Mouse (Mus musculus) left cerebral cortex, adult 2 months (tissue): ENCODE data around the gene Pgm2l1. TPM values are rescaled to one million over a fixed set of nuclear protein-coding genes. Genes with fewer than 3 reads are reported as not detected.
"Not testable (repeated sequence)": the region's sequence is repeated elsewhere in the genome, so short reads cannot be mapped to it uniquely, and the experiment has no call there.

ENCODE experiments used
- DNase-seq, 2 experiments: peaks; one replicate each; pipeline ENCODE4 v3.0.0; 2021 to 2022; ENCODE audit warnings: low spot score in 2 of 2, mixed read lengths in 1 of 2; ENCODE audit errors: extremely low spot score in 1 of 2
- H3K27ac ChIP-seq: fragments of 200-600 bp; 2 replicates; pipeline ENCODE4 v1.8.1; 2022
- H3K4me3 ChIP-seq: fragments of 200-600 bp; 2 replicates; pipeline ENCODE4 v1.8.1; 2022
- CTCF ChIP-seq: fragments of 200-600 bp; IDR thresholded peaks from 2 replicates; pipeline ENCODE4 v1.8.1; 2022; ENCODE audit warnings: antibody characterized with exemption, mild to moderate bottlenecking, moderate library complexity
- intact Hi-C: fragments of 180-260 bp; cut with DNase I; formaldehyde crosslinking; loops from one replicate; pipeline ENCODE4 v1.15.1; 2025
- total RNA-seq, 2 experiments: library from RNA; stranded (reverse); gene quantifications; 2 replicates each; pipeline ENCODE4 v1.2.3; 2021

The Pgm2l1 gene
- total RNA-seq, 2 experiments from 2014 or later = 278 to 282 TPM

DNA sequence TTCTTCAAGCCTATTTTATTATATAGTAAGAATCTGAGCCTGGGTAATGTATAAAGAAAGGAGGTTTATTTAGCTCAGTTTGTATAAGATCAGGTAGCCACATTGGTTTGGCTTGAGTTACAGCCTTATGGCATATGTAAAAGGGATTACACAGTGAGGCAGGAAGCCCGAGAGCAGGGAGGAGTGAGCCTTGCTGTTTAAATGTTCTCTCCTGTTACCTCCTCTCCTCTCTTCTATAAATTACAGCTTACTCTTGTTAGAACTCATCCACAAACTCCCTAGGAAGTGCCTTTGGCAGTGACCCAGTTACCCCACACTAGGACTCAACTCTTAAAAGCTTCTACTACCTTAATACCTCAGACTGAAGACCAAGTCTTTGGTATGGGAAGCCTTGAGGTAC is 4.5 kb downstream of the Pgm2l1 start:
- H3K4me3 ChIP-seq = no peak overlapping the region
- intact Hi-C loops = no loop called here
- no peak overlapping the region for H3K27ac ChIP-seq
- TF ChIP-seq CTCF = no peak
- no peak for DNase-seq

DNA sequence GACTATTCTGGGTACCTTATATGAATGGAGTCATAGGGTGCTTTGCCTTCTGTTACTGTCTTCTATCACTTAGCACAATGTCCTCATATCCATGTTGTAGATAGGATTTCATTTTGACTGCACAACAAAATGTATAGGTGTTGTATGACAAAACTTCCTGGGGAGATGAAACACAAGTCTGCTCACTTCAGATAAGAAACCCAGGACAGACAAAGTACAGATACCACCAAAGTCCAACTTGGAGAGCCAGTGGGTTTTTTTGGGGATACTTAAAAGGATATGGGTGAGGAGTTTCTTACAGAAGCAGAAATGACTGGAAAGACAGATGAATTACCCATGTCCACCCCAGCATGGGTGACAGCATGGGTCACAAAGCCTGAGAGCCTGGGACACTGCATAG is 6.5 kb downstream of the Pgm2l1 start:
- intact Hi-C loops = loop anchor here (1.0 kb wide), 1 partner anchor 42 kb away; no protein-coding TSS in a partner anchor
- DNase-seq = no peak
- Histone ChIP-seq H3K4me3 (no peak overlapping the region), H3K27ac (no peak overlapping the region)
- TF ChIP-seq CTCF = no peak

- intact Hi-C loops = loop anchor here (1.0 kb wide), 1 partner anchor 43 kb away; no protein-coding TSS in a partner anchor
- TF ChIP-seq CTCF = peak; percentile 71
- Histone ChIP-seq H3K27ac (no peak overlapping the region), H3K4me3 (no peak overlapping the region)
- no peak for DNase-seq
Observed at GRCm38 (mm10) chr7:100234264-100234885, 7.2 kb downstream of the Pgm2l1 start.

DNA sequence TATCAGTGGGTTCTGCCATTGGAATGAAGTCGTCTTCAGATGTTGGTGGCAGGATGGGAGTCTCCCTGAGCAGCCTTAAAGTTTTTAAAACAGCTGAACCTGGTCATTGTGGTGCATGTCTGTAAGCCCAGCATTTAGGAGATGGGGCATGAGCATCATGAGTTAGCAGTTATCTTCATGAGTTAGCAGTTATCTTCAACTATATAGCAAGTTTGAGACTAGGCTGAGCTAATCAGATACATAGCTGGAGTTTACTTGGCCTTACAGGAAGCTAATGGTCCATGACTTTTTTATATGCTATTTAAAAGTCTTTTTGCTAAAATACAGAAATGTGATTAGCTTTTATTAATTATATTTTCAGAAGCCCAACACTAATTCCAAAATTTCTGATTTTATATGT is 11.1 kb downstream of the Pgm2l1 start:
- intact Hi-C loops = no loop called here
- no peak overlapping the region for H3K27ac ChIP-seq
- TF ChIP-seq CTCF = no peak

DNA sequence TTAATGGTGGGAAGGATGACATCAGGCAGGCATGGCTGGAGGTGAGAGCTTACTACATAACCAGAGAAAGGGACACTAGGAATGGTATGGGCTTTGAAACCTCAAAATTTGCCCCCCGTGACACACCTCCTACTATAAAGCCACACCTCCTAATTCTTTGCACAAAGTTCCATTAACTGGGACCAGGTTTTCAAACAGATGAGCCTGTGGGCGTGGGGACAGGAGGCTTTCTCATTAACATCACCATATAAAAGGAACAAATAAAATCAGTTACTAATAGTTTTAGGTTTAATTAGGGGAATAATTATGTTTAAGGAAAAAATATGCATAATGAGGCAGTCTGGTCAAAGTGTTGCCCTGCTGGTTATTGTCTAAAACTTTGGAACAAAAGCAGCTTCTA is 13.4 kb downstream of the Pgm2l1 start:
- intact Hi-C loops = no loop called here

More for the DNA sequence above, 11.1 kb downstream of the Pgm2l1 start:
- H3K4me3 ChIP-seq = no peak overlapping the region
- DNase-seq = no peak

DNA sequence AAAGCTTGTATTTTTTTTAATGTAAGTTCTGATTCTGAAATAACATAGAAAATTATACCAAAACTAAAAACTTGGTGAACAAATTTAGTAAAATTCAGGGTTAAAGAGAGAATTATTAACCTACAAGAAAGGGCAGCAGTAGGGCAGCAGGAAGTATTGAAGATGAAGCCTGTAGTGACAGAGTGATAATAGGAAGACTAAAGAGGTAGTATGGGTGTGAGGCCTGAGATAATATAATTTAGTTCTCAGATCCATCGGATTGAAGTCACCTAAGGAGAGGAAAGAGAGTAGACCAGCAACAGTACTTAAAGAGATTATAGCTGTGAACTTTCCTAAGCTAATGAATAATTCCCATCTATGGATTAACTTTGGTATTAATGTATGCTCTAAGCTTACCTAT is 15.8 kb downstream of the Pgm2l1 start:
- no peak for DNase-seq
- no peak overlapping the region for H3K27ac ChIP-seq
- no peak overlapping the region for H3K4me3 ChIP-seq
- TF ChIP-seq CTCF = no peak
- intact Hi-C loops = no loop called here

More for the DNA sequence above, 13.4 kb downstream of the Pgm2l1 start:
- no peak overlapping the region for H3K4me3 ChIP-seq
- TF ChIP-seq CTCF = no peak
- DNase-seq = no peak
- no peak overlapping the region for H3K27ac ChIP-seq

GRCm38 (mm10) chr7:100244225-100244624 is 17.0 kb downstream of the Pgm2l1 start:
- intact Hi-C loops = no loop called here
- TF ChIP-seq CTCF = no peak
- no peak for DNase-seq
- H3K27ac ChIP-seq = no peak overlapping the region
- no peak overlapping the region for H3K4me3 ChIP-seq

GRCm38 (mm10) chr7:100245176-100245575 is 18.0 kb downstream of the Pgm2l1 start:
- H3K27ac ChIP-seq = no peak overlapping the region
- no peak for TF ChIP-seq CTCF
- intact Hi-C loops = no loop called here
- no peak for DNase-seq
- no peak overlapping the region for H3K4me3 ChIP-seq

DNA sequence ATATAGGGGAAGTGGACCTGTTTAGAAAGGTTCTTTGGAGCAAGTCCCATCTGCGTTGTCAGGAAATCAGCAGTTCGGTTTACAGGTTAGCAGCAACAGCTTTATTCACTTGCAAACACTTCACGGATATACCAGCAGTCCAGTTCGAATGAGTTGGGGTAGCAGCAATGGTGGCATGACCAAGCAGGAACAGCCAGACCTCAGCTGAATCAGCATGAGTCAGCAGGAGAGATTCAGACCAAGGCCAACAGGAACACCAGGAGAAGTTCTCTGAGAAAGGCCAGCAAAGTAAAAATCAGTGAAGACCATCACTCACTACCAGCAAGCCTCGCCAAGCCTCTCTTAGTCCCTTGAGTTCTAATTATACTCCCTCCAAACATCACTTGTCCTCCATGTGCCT is 23.5 kb downstream of the Pgm2l1 start:
- no peak for DNase-seq
- intact Hi-C loops = no loop called here
- Histone ChIP-seq H3K27ac (no peak overlapping the region), H3K4me3 (no peak overlapping the region)
- no peak for TF ChIP-seq CTCF

- Histone ChIP-seq H3K4me3 (no peak overlapping the region), H3K27ac (no peak overlapping the region)
- intact Hi-C loops = no loop called here
- no peak for DNase-seq
- peak; percentile 25 for TF ChIP-seq CTCF
Observed at GRCm38 (mm10) chr7:100262350-100262749, 35.2 kb downstream of the Pgm2l1 start.

GRCm38 (mm10) chr7:100264934-100265333 is 37.7 kb downstream of the Pgm2l1 start:
- intact Hi-C loops, H3K4me3 ChIP-seq, DNase-seq, H3K27ac ChIP-seq: not testable (repeated sequence)

DNA sequence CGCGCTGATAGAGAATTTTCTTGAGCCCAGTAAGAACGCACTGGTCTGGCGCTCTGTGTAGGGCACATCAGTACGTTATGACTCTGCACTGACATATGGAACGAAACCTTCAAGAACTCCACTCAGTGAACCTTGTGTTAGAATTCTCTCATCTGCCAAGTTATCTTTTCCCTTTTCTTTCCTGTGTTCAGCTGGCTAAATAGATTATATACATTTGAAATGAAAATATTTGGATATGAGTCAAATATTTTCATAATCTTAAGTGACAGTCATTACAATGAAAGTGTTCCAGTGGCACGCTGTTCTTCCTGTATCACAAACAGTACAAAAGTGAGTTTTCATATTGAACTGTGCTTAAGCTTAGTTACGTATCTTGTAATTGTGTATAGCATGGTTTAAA is 45.2 kb downstream of the Pgm2l1 start:
- no peak for DNase-seq
- no peak for TF ChIP-seq CTCF
- Histone ChIP-seq H3K27ac (no peak overlapping the region), H3K4me3 (no peak overlapping the region)
- intact Hi-C loops = no loop called here

- H3K4me3 ChIP-seq = no peak overlapping the region
- no peak overlapping the region for H3K27ac ChIP-seq
- TF ChIP-seq CTCF = no peak
- no peak for DNase-seq
- intact Hi-C loops = no loop called here
Observed at GRCm38 (mm10) chr7:100274507-100274906, 47.3 kb downstream of the Pgm2l1 start.
